Mouse (Mus musculus) liver, embryonic 14.5 days (tissue): ENCODE data around the gene Qpct. TPM values are rescaled to one million over a fixed set of nuclear protein-coding genes. Genes with fewer than 3 reads are reported as not detected.

Experiments
- ATAC-seq: fragments of 200-750 bp; cut with Nextera tagmentation; 2 replicates; pipeline ENCODE4 v1.8.0; 2017; ENCODE audit warnings: moderate number of reproducible peaks, mild to moderate bottlenecking, moderate library complexity; ENCODE audit not compliant: insufficient read depth
- DNase-seq, 3 experiments: peaks; one replicate each; pipeline ENCODE4 v3.0.0-alpha.2; 2012 to 2013; ENCODE audit warnings: low read depth in 3 of 3, low spot score in 3 of 3
- H3K27ac ChIP-seq: fragments of 300-500 bp; sonication (generic); 2 replicates; pipeline ENCODE4 v1.5.1; 2014; ENCODE audit warnings: moderate library complexity, mild to moderate bottlenecking, control low read depth, inconsistent platforms
- H3K27me3 ChIP-seq: fragments of 300-500 bp; sonication (generic); 2 replicates; pipeline ENCODE4 v1.6.1; 2014; ENCODE audit warnings: mild to moderate bottlenecking, low read length, moderate library complexity; ENCODE audit not compliant: control insufficient read depth, insufficient read depth
- H3K36me3 ChIP-seq: fragments of 300-500 bp; sonication (generic); replicated peaks from 2 replicates; pipeline ENCODE4 v1.6.1; 2014; ENCODE audit warnings: low read depth; ENCODE audit not compliant: control insufficient read depth, insufficient read depth
- H3K4me1 ChIP-seq, 2 experiments: fragments of 200-500 bp in 1 of 2; fragments of 300-500 bp in 1 of 2; sonication (generic) in 1 of 2; replicated peaks; 2 replicates each; pipeline ENCODE4 v1.6.1; 2012 to 2014; ENCODE audit warnings: antibody characterized with exemption in 1 of 2, inconsistent platforms in 1 of 2, low read length in 1 of 2; ENCODE audit not compliant: control insufficient read depth in 2 of 2, insufficient read depth in 2 of 2
- H3K4me2 ChIP-seq: fragments of 300-500 bp; sonication (generic); 2 replicates; pipeline ENCODE4 v1.6.1; 2014; ENCODE audit warnings: low read depth, mild to moderate bottlenecking, control low read depth, moderate library complexity
- H3K4me3 ChIP-seq, 2 experiments: fragments of 200-500 bp in 1 of 2; fragments of 300-500 bp in 1 of 2; sonication (generic) in 1 of 2; 2 replicates each; pipeline ENCODE4 v1.5.1; 2012 to 2014; ENCODE audit warnings: low read depth in 2 of 2, low read length in 2 of 2, mild to moderate bottlenecking in 2 of 2, control low read depth in 1 of 2, inconsistent platforms in 1 of 2, moderate library complexity in 1 of 2; ENCODE audit not compliant: insufficient read depth in 1 of 2
- H3K9ac ChIP-seq: fragments of 300-500 bp; sonication (generic); replicated peaks from 2 replicates; pipeline ENCODE4 v1.6.1; 2014; ENCODE audit warnings: mild to moderate bottlenecking, control low read depth, moderate library complexity
- H3K9me3 ChIP-seq: fragments of 300-500 bp; sonication (generic); 2 replicates; pipeline ENCODE4 v1.6.1; 2016; ENCODE audit warnings: low read length, mixed read lengths; ENCODE audit not compliant: control insufficient read depth
- CTCF ChIP-seq: IDR thresholded peaks from 2 replicates; pipeline ENCODE4 v1.5.1; 2016; ENCODE audit warnings: antibody characterized with exemption, low read depth, control low read depth
- EP300 ChIP-seq: IDR thresholded peaks from 2 replicates; pipeline ENCODE4 v1.6.1; 2016; ENCODE audit warnings: antibody characterized with exemption, low read depth
- WGBS: fragments of 180-500 bp; shearing (Covaris S2); extraction: QIAGEN DNeasy Blood & Tissue Kit; methylation state at CpG from one replicate; pipeline ENCODE4 v1.1.7; 2014; ENCODE audit not compliant: insufficient replicate concordance; 5-methylcytosine and 5-hydroxymethylcytosine counted together
- polyA plus RNA-seq, 2 experiments: library from polyadenylated mRNA; depleted of rRNA in 1 of 2; stranded (reverse) in 1 of 2; unstranded in 1 of 2; fragments of >200 nt; fragmentation: Nextera tagmentation in 1 of 2; extraction: Ambion mirVana in 1 of 2; gene quantifications; 2 replicates each; pipeline versions ENCODE4 v1.2.1 to v1.2.3; 2012 to 2014

Qpct gene
- polyA plus RNA-seq, 2 experiments: 10.5 to 25.0 TPM

DNA sequence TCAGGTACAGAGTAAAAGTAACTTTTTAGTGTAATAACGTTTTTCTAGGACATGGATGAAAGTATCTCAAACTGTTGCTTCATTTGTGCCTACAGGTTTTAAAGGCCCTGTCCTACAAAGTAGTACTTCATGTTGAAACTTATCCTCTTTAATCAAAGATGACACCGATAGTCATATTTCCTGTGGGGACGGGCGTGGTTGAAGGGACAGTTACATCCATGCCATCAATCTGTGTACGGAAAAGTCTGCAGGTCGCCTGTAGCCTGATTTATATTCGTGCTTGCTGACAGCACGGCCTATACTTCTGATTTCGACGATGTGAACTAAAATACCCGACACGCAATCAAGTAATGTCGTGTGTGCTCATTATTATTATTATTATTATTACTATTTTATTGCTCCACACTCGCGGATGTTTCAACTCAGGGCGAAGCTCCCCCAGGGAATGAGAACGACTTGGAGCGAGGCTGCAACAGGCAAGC, 31.9 kb upstream of the Qpct start:
- DNase-seq: no peak
- Histone ChIP-seq H3K27me3 (no peaks in the 10 kb centered on the region; the same call in none of the 2 replicates), H3K4me1 (peaks cover 17 to 21% of the 10 kb centered on the region in 2 experiments), H3K4me3 (peak overlapping the region; percentile 76 to 81), H3K27ac (no peak overlapping the region), H3K36me3 (no peaks in the 10 kb centered on the region), H3K9ac (peak overlapping the region; percentile 77), H3K4me2 (peak overlapping the region; percentile 71), H3K9me3 (no peaks in the 10 kb centered on the region)
- no peak for TF ChIP-seq CTCF
- no peak for TF ChIP-seq EP300
- 2% methylated on average over 18 of the region's 18 CpGs for WGBS
- ATAC-seq: no peak

- peak in 1 of 3 experiments; percentile 19 for DNase-seq
- Histone ChIP-seq H3K36me3 (no peaks in the 10 kb centered on the region), H3K4me3 (peak within 1 kb of the TSS; percentile 76 to 81), H3K4me2 (peak within 1 kb of the TSS; percentile 71), H3K27me3 (no peaks in the 10 kb centered on the region; the same call in none of the 2 replicates), H3K4me1 (peaks cover 14 to 15% of the 10 kb centered on the region in 2 experiments), H3K27ac (no peak within 1 kb of the TSS), H3K9me3 (no peaks in the 10 kb centered on the region), H3K9ac (peak within 1 kb of the TSS; percentile 77)
- ATAC-seq: peak; percentile 85
- TF ChIP-seq EP300 (no peak), CTCF (no peak)
- under 1% methylated on average over 79 of the region's 113 CpGs for WGBS
Observed at GRCm38 (mm10) chr17:79020208-79020983, 31.3 kb upstream of the Qpct start, which contains the start of gene Prkd3. TSS of gene Prkd3 (minus strand) at chr17:79020816.

DNA sequence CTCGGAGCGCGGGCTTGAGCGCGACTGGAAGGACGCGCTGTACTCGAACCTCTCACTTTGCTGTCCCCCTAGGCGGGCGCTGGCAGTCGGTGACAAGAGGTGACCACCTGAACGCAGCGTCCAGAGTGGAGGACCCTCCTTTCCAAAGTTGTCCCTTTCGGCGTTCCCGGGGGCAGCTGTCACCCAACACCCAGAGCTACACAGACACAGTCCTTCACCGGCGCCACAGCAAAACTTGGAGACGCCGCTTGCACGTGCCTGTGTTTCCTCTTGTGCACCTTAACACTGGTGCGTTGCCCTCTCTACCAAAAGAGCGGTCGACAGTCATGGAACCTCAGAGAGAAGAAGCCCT, 30.7 kb upstream of the Qpct start:
- DNase-seq (no peak), ATAC-seq (peak; percentile 41; the same call in 1 of the 2 replicates)
- TF ChIP-seq EP300: no peak
- TF ChIP-seq CTCF: no peak
- Histone ChIP-seq H3K9me3 (no peaks in the 10 kb centered on the region), H3K4me3 (peak overlapping the region; percentile 76 to 81), H3K9ac (peak overlapping the region; percentile 77), H3K4me1 (peaks cover 9 to 10% of the 10 kb centered on the region in 2 experiments), H3K27ac (no peak overlapping the region), H3K27me3 (no peaks in the 10 kb centered on the region; the same call in none of the 2 replicates), H3K4me2 (peak overlapping the region; percentile 71), H3K36me3 (no peaks in the 10 kb centered on the region)
- 1% methylated on average over 24 of the region's 24 CpGs for WGBS

DNA sequence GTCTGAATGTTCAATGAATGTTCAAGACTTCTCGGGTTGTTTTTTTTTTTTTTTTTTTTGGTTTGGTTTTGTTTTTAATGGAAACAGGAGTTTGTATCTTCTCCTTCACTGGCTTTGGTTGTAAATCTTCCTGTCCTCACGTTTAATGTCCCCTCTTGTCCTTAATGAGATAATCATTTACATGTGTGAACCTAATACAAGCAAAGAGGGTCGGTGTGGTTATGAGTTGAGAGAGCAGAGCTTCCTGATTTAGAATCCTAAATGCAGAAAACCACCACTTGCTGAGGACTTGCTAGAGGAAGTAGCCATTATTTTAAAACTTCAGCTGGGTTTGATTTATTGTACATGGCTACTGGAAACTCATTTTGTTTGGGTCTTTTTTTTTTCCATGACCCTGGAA, 29.0 kb upstream of the Qpct start:
- Histone ChIP-seq H3K9ac (no peak overlapping the region), H3K4me3 (no peak overlapping the region), H3K27ac (no peak overlapping the region), H3K4me1 (peaks cover 6% of the 10 kb centered on the region in 2 experiments; a peak in 3 of 4 replicates), H3K36me3 (no peaks in the 10 kb centered on the region), H3K9me3 (no peaks in the 10 kb centered on the region), H3K4me2 (no peak overlapping the region), H3K27me3 (no peaks in the 10 kb centered on the region; the same call in none of the 2 replicates)
- ATAC-seq (no peak), DNase-seq (no peak)
- TF ChIP-seq CTCF (no peak), EP300 (no peak)
- WGBS: 15% methylated on average over 3 of the region's 3 CpGs

DNA sequence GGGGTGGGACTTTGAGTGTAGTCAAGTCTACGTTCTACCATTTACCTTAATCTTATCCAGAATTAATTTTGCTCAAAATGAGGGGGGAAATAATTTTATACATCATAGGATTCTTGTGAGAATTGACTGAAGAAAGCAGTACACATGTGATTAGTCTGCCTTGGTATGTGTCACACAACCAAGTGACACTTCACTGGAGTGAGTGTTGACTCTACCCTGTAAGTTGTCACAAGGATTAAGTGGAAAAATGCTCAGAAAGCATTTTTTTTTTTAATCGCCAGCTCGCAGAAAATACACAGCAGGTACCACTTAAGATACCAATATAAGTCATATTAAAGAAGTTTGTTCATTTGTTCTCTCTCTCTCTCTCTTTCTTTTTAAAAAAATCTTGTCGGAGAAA, 27.2 kb upstream of the Qpct start:
- H3K4me1 ChIP-seq: 0 out of 4 replicates have a peak, but pooled peaks cover 0 to 3% of the 10 kb centered on the region in 2 experiments
- WGBS: 60% methylated on average over 4 of the region's 4 CpGs
- no peak overlapping the region for H3K4me3 ChIP-seq
- H3K9me3 ChIP-seq: no peaks in the 10 kb centered on the region
- TF ChIP-seq EP300 (no peak), CTCF (no peak)
- ATAC-seq (no peak), DNase-seq (no peak)
- H3K27me3 ChIP-seq: no peaks in the 10 kb centered on the region; the same call in none of the 2 replicates
- no peaks in the 10 kb centered on the region for H3K36me3 ChIP-seq
- H3K4me2 ChIP-seq: no peak overlapping the region
- H3K9ac ChIP-seq: no peak overlapping the region
- no peak overlapping the region for H3K27ac ChIP-seq
